Mouse (Mus musculus): ENCODE measurements at regions not wholly inside any gene's neighbourhood (a gene's known extent, or its start where the extent isn't known, plus 50 kb on each side); places are given as distances from the start of the nearest gene placed in this dataset.

DNA sequence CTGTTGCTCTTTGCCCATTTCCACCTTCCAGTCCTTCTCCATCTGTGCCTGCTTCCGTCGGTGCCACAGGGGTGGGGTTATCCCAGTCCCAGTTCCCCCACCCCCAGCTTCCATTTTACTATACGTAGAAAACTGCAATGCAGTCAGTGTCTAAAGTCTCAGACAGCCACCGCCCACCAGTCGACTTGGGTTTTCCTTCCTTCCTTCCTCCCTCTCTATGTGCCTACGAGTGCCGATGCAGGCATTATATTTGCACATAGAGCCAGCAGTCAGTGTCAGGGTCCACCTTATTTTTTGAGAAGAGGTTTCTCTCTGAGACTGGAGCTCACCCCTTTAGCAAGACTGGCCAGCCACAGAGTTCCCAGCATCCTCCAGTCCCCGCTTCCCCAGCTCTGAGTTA lies 218.3 kb upstream of the Amigo2 start:
- TF ChIP-seq CTCF (IDR thresholded peaks at IDR 0.05; ENCODE audit: low read depth) (no peak), EP300 (IDR thresholded peaks at IDR 0.05; ENCODE audit: low read depth) (no peak)

Data from liver, embryonic 14.5 days (tissue).